Mouse (Mus musculus): ENCODE measurements at regions not wholly inside any gene's neighbourhood (a gene's known extent, or its start where the extent isn't known, plus 50 kb on each side); places are given as distances from the start of the nearest gene placed in this dataset.

- no peak for DNase-seq
These were observed 118.9 kb upstream of the 1700064H15Rik start for GRCm38 (mm10) chr3:19747361-19747760.

GRCm38 (mm10) chr3:19751946-19752345 is 123.5 kb upstream of the 1700064H15Rik start:
- no peak for DNase-seq

GRCm38 (mm10) chr3:19754011-19754410 is 125.5 kb upstream of the 1700064H15Rik start:
- no peak for DNase-seq

GRCm38 (mm10) chr3:19754636-19755035 is 126.2 kb upstream of the 1700064H15Rik start:
- no peak for DNase-seq

- no peak for DNase-seq
These were observed 126.7 kb upstream of the 1700064H15Rik start for GRCm38 (mm10) chr3:19755136-19755535.

- DNase-seq: no peak
These were observed 158.2 kb upstream of the Cp start for GRCm38 (mm10) chr3:19798543-19799106.

- DNase-seq: no peak
These were observed 146.8 kb upstream of the Cp start for GRCm38 (mm10) chr3:19810034-19810433.

- no peak for DNase-seq
These were observed 131.9 kb upstream of the Cp start for GRCm38 (mm10) chr3:19824904-19825303.

GRCm38 (mm10) chr3:19828518-19829246 is 128.2 kb upstream of the Cp start:
- no peak for DNase-seq

GRCm38 (mm10) chr3:19829752-19830151 is 127.1 kb upstream of the Cp start:
- no peak for DNase-seq

- no peak for DNase-seq
These were observed 108.7 kb upstream of the Cp start for GRCm38 (mm10) chr3:19848031-19848735.

GRCm38 (mm10) chr3:19848736-19849269 is 108.1 kb upstream of the Cp start:
- DNase-seq: no peak

GRCm38 (mm10) chr3:19882623-19883022 is 74.2 kb upstream of the Cp start:
- DNase-seq: no peak

- DNase-seq: no peak
These were observed 68.4 kb upstream of the Cp start for GRCm38 (mm10) chr3:19888405-19888804.

GRCm38 (mm10) chr3:19894258-19894629 is 62.6 kb upstream of the Cp start:
- DNase-seq: no peak

GRCm38 (mm10) chr3:19894630-19895578 is 62.0 kb upstream of the Cp start:
- DNase-seq: peak; percentile 93

- DNase-seq: no peak
These were observed 61.1 kb upstream of the Cp start for GRCm38 (mm10) chr3:19895755-19896154.

GRCm38 (mm10) chr3:19897140-19897539 is 59.7 kb upstream of the Cp start:
- DNase-seq: no peak

GRCm38 (mm10) chr3:19902226-19902625 is 54.6 kb upstream of the Cp start:
- no peak for DNase-seq

GRCm38 (mm10) chr3:19904446-19905275 is 52.2 kb upstream of the Cp start:
- peak; percentile 11 for DNase-seq
